ENCODE assay signal across 27 mouse cellular contexts in genomic region chr11:75585061-75585460, GRCm38 (mm10). TPM values are rescaled to one million over a fixed set of nuclear protein-coding genes. Genes with fewer than 3 reads are reported as not detected.
A peak's percentile ranks its signal among the peaks of the same experiment; 100 is the strongest.
DNase-seq lines count a peak whose midpoint lies in the region; ATAC-seq and TF ChIP-seq lines count a peak whose summit lies in the region.
"Had no signal": no experiment of that assay in that cellular context is flagged by ENCODE, and none has a peak within 500 bp of the region (broad histone marks: within the 10 kb centered on the region; RNA-seq: fewer than 3 reads in every experiment).

No protein-coding gene starts in this region.

- no peak overlapping the region for H3K4me2 ChIP-seq in kidney, embryonic 14.5 days (replicated peaks; ENCODE audit: low read depth, low read length)
- H3K4me2 ChIP-seq in kidney, embryonic 16.5 days (replicated peaks; ENCODE audit: low read depth, low read length): no peak overlapping the region
- H3K4me2 ChIP-seq: embryonic facial prominence, embryonic 13.5 days; embryonic facial prominence, embryonic 15.5 days; forebrain, embryonic 12.5 days had no signal

- no peak overlapping the region for H3K9ac ChIP-seq in kidney, embryonic 14.5 days (ENCODE audit: low read depth, low read length)
- H3K9ac ChIP-seq in kidney, embryonic 16.5 days (replicated peaks; ENCODE audit: low read length): no peak overlapping the region
- H3K9ac ChIP-seq: embryonic facial prominence, embryonic 13.5 days; embryonic facial prominence, embryonic 15.5 days; forebrain, embryonic 12.5 days had no signal

- ATAC-seq in kidney, embryonic 14.5 days (ENCODE audit: low FRiP score, low TSS enrichment): no peak
- no peak for ATAC-seq in kidney, embryonic 16.5 days (ENCODE audit: low FRiP score, low TSS enrichment)
- ATAC-seq: activated CD4-positive, CD25-positive, alpha-beta regulatory T cell, adult 4 months; CD4-positive, CD25-positive, alpha-beta regulatory T cell, adult 4 months; forebrain, embryonic 14.5 days; forebrain, embryonic 16.5 days; Patski had no signal

- no peak for DNase-seq in kidney, adult 2 months
- no peak for DNase-seq in kidney, postnatal 10 days
- DNase-seq in A20 (ENCODE audit: low read depth, low spot score): peak; percentile 57
- DNase-seq in cerebellum, adult 9-10 months: no peak
- DNase-seq: adrenal gland, postnatal 10 days; adrenal gland, postnatal 25 days; B cell, adult 2 months; cerebellum, adult 11-12 months; cerebellum, adult 9-11 months; cerebellum, postnatal 14 days; cerebellum, postnatal 36 days; embryo, embryonic 11 days had no signal

- 24% methylated on average over 4 of the region's 4 CpGs for WGBS in kidney, embryonic 14.5 days
- 32% methylated on average over 4 of the region's 4 CpGs for WGBS in kidney, adult 2 months
- WGBS in kidney, embryonic 16.5 days: 29% methylated on average over 4 of the region's 4 CpGs
- WGBS in macrophage (ENCODE audit: missing documents): 25% methylated on average over 4 of the region's 4 CpGs

- H3K4me1 ChIP-seq in kidney, embryonic 14.5 days (ENCODE audit: control insufficient read depth, insufficient read depth, low read length): peaks cover 11% of the 10 kb centered on the region
- H3K4me1 ChIP-seq in kidney, adult 2 months (ENCODE audit: control insufficient read depth, insufficient read depth, low read length): peaks cover 4% of the 10 kb centered on the region; the same call in 1 of the 2 replicates
- H3K4me1 ChIP-seq in kidney, embryonic 16.5 days (ENCODE audit: insufficient read depth, low read length): peaks cover 21% of the 10 kb centered on the region

- H3K36me3 ChIP-seq in kidney, embryonic 14.5 days (ENCODE audit: control insufficient read depth, insufficient read depth, low read length): no peaks in the 10 kb centered on the region
- H3K36me3 ChIP-seq in kidney, adult 2 months (ENCODE audit: control insufficient read depth, insufficient read depth, low read length): no peaks in the 10 kb centered on the region
- H3K36me3 ChIP-seq in kidney, embryonic 16.5 days (ENCODE audit: insufficient read depth, low read length): no peaks in the 10 kb centered on the region
- no peaks in the 10 kb centered on the region; the same call in 1 of the 2 replicates for H3K36me3 ChIP-seq in macrophage (ENCODE audit: inconsistent target)
- H3K36me3 ChIP-seq: embryonic facial prominence, embryonic 13.5 days; embryonic facial prominence, embryonic 15.5 days; forebrain, embryonic 12.5 days had no signal

- no peak for TF ChIP-seq CTCF in kidney, adult 2 months (conservative IDR thresholded peaks at IDR 0.05; ENCODE audit: insufficient read depth, insufficient read length, low read depth, low read length)

- H3K79me2 ChIP-seq in macrophage (ENCODE audit: inconsistent target): peaks cover 19% of the 10 kb centered on the region

- peak overlapping the region; percentile 7; the same call in 1 of the 2 replicates for H3K27ac ChIP-seq in kidney, embryonic 14.5 days (ENCODE audit: low read depth, low read length)
- H3K27ac ChIP-seq in kidney, adult 2 months (ENCODE audit: insufficient read depth, low read depth, low read length): no peak overlapping the region
- peak overlapping the region; percentile 40; the same call in 1 of the 2 replicates for H3K27ac ChIP-seq in kidney, embryonic 16.5 days (ENCODE audit: low read length)
- H3K27ac ChIP-seq in macrophage: peak overlapping the region; percentile 21
- H3K27ac ChIP-seq: embryonic facial prominence, embryonic 13.5 days; embryonic facial prominence, embryonic 15.5 days; forebrain, embryonic 10.5 days; forebrain, embryonic 12.5 days had no signal

- no peak overlapping the region for H3K4me3 ChIP-seq in kidney, embryonic 14.5 days (ENCODE audit: low read length)
- H3K4me3 ChIP-seq in kidney, adult 2 months (ENCODE audit: insufficient read depth, low read depth, low read length): no peak overlapping the region
- no peak overlapping the region for H3K4me3 ChIP-seq in kidney, embryonic 16.5 days (ENCODE audit: low read length)
- no peak overlapping the region for H3K4me3 ChIP-seq in macrophage (ENCODE audit: inconsistent target)
- H3K4me3 ChIP-seq: embryonic facial prominence, embryonic 13.5 days; embryonic facial prominence, embryonic 15.5 days; erythroblast, embryonic 14.5 days; forebrain, embryonic 10.5 days; forebrain, embryonic 12.5 days had no signal

- H3K27me3 ChIP-seq in kidney, embryonic 14.5 days (ENCODE audit: control insufficient read depth, insufficient read depth, low read length): no peaks in the 10 kb centered on the region
- no peaks in the 10 kb centered on the region for H3K27me3 ChIP-seq in kidney, adult 2 months (replicated peaks; ENCODE audit: control insufficient read depth, insufficient read depth, low read length)
- H3K27me3 ChIP-seq in kidney, embryonic 16.5 days (ENCODE audit: insufficient read depth, low read length): no peaks in the 10 kb centered on the region
- H3K27me3 ChIP-seq: CH12.LX; embryonic facial prominence, embryonic 13.5 days; embryonic facial prominence, embryonic 15.5 days; forebrain, embryonic 12.5 days; Patski had no signal

- no peak for TF ChIP-seq POLR2A in kidney, adult 2 months (IDR thresholded peaks at IDR 0.05; ENCODE audit: low read depth, low read length)

- no peaks in the 10 kb centered on the region for H3K9me3 ChIP-seq in kidney, embryonic 14.5 days (ENCODE audit: control insufficient read depth, low read length)
- H3K9me3 ChIP-seq in kidney, embryonic 16.5 days (ENCODE audit: low read length): no peaks in the 10 kb centered on the region
- H3K9me3 ChIP-seq: embryonic facial prominence, embryonic 13.5 days; embryonic facial prominence, embryonic 15.5 days; forebrain, embryonic 10.5 days; forebrain, embryonic 12.5 days; G1E had no signal

RNA-seq across cellular contexts. Expression of gene Pitpna, which starts 2.8 kb away (rescaled TPM):
- polyA plus RNA-seq in kidney, embryonic 14.5 days (2014; fragmentation: Nextera tagmentation; extraction: Ambion mirVana): 78.2 and 99.5 TPM in 2 replicates
- polyA plus RNA-seq in kidney, adult 2 months (2012; rRNA removed): 43.8 and 60.3 TPM in 2 replicates
- polyA plus RNA-seq in kidney, embryonic 16.5 days (2015; fragmentation: Nextera tagmentation; extraction: Ambion mirVana): 70.4 and 72.1 TPM in 2 replicates
- total RNA-seq in macrophage (2018; cell fraction: chromatin; rRNA removed): 100 to 1,000 TPM in 25 of 26 experiments, 10 to 100 TPM in 1; 81.1 to 352 (median 282) TPM
- total RNA-seq in macrophage (2018; cell fraction: cytosol; rRNA removed): 100 to 1,000 TPM; 242 to 357 (median 310) TPM
- total RNA-seq in macrophage (2018; cell fraction: nucleus; rRNA removed): 100 to 1,000 TPM in 25 of 26 experiments, 10 to 100 TPM in 1; 98.7 to 332 (median 234) TPM
- polyA plus RNA-seq in macrophage (2018): 282 to 582 TPM (median 340 TPM) in 3 replicates

RNA-seq across cellular contexts. Expression of gene Inpp5k, which starts 45.7 kb away (rescaled TPM):
- polyA plus RNA-seq in kidney, embryonic 14.5 days (2014; fragmentation: Nextera tagmentation; extraction: Ambion mirVana): 24.9 and 30.1 TPM in 2 replicates
- polyA plus RNA-seq in kidney, adult 2 months (2012; rRNA removed): 69.1 and 71.5 TPM in 2 replicates
- 33.2 and 34.2 TPM in 2 replicates for polyA plus RNA-seq in kidney, embryonic 16.5 days (2015; fragmentation: Nextera tagmentation; extraction: Ambion mirVana)
- 100 to 1,000 TPM in 17 of 26 experiments, 10 to 100 TPM in 9; 32.1 to 200 (median 143) TPM for total RNA-seq in macrophage (2018; cell fraction: chromatin; rRNA removed)
- 10 to 100 TPM; 29.2 to 51.8 (median 41.0) TPM for total RNA-seq in macrophage (2018; cell fraction: cytosol; rRNA removed)
- 100 to 1,000 TPM in 12 of 26 experiments, 10 to 100 TPM in 14; 30.5 to 167 (median 94.2) TPM for total RNA-seq in macrophage (2018; cell fraction: nucleus; rRNA removed)
- 20.3 to 48.0 TPM (median 38.4 TPM) in 3 replicates for polyA plus RNA-seq in macrophage (2018)

RNA-seq across cellular contexts. Expression of gene Slc43a2, which starts 53.6 kb away (rescaled TPM):
- polyA plus RNA-seq in kidney, embryonic 14.5 days (2014; fragmentation: Nextera tagmentation; extraction: Ambion mirVana): 3.5 and 6.0 TPM in 2 replicates
- 148 and 174 TPM in 2 replicates for polyA plus RNA-seq in kidney, adult 2 months (2012; rRNA removed)
- polyA plus RNA-seq in kidney, embryonic 16.5 days (2015; fragmentation: Nextera tagmentation; extraction: Ambion mirVana): 9.4 and 9.7 TPM in 2 replicates
- total RNA-seq in macrophage (2018; cell fraction: chromatin; rRNA removed): 1,000 to 10,000 TPM in 1 of 26 experiments, 100 to 1,000 TPM in 23, 10 to 100 TPM in 2; 27.0 to 1,006 (median 669) TPM
- 100 to 1,000 TPM; 216 to 691 (median 376) TPM for total RNA-seq in macrophage (2018; cell fraction: cytosol; rRNA removed)
- total RNA-seq in macrophage (2018; cell fraction: nucleus; rRNA removed): 1,000 to 10,000 TPM in 2 of 26 experiments, 100 to 1,000 TPM in 24; 102 to 1,167 (median 672) TPM
- 250 to 450 TPM (median 359 TPM) in 3 replicates for polyA plus RNA-seq in macrophage (2018)

Comparison
In these comparisons a context has a peak if more than half of its experiments do, and no peak if none do; other contexts are left out.
1. RNA of gene Slc43a2, which starts 53.6 kb away (polyA plus RNA-seq): 250 to 450 TPM in macrophage and 148 to 174 TPM in kidney, adult 2 months; 9.4 to 9.7 TPM in kidney, embryonic 16.5 days and 3.5 to 6.0 TPM in kidney, embryonic 14.5 days; every median in the first group is over 10 times any median in the second.